ENCODE assay signal across 8 mouse cellular contexts in genomic region chr9:116535709-116536108, GRCm38 (mm10).
DNase-seq lines count a peak whose midpoint lies in the region; ATAC-seq and TF ChIP-seq lines count a peak whose summit lies in the region.

No protein-coding gene starts in this region.

- no peak overlapping the region for H3K9ac ChIP-seq in heart, embryonic 12.5 days
- no peak overlapping the region for H3K9ac ChIP-seq in midbrain, postnatal 0 days (replicated peaks; ENCODE audit: low read length, poor library complexity, severe bottlenecking)
- no peak overlapping the region for H3K9ac ChIP-seq in midbrain, embryonic 13.5 days (replicated peaks)

- H3K4me1 ChIP-seq in heart, embryonic 12.5 days (replicated peaks) = no peaks in the 10 kb centered on the region
- no peaks in the 10 kb centered on the region for H3K4me1 ChIP-seq in midbrain, postnatal 0 days (ENCODE audit: insufficient read depth, low read length)
- H3K4me1 ChIP-seq in midbrain, embryonic 13.5 days (replicated peaks) = no peaks in the 10 kb centered on the region

- H3K27me3 ChIP-seq in heart, embryonic 12.5 days (replicated peaks) = no peaks in the 10 kb centered on the region
- no peaks in the 10 kb centered on the region for H3K27me3 ChIP-seq in midbrain, postnatal 0 days (ENCODE audit: insufficient read depth, low read length)
- H3K27me3 ChIP-seq in midbrain, embryonic 13.5 days = no peaks in the 10 kb centered on the region

- no peak overlapping the region for H3K27ac ChIP-seq in heart, embryonic 12.5 days (ENCODE audit: poor library complexity, severe bottlenecking)
- H3K27ac ChIP-seq in midbrain, postnatal 0 days (ENCODE audit: low read depth, low read length) = no peak overlapping the region
- no peak overlapping the region for H3K27ac ChIP-seq in midbrain, embryonic 13.5 days

- no peak for ATAC-seq in heart, embryonic 12.5 days (ENCODE audit: insufficient number of reproducible peaks, low FRiP score)
- ATAC-seq in midbrain, postnatal 0 days (ENCODE audit: low FRiP score) = no peak
- no peak for ATAC-seq in midbrain, embryonic 13.5 days

- H3K4me3 ChIP-seq in heart, embryonic 12.5 days = no peak overlapping the region
- H3K4me3 ChIP-seq in midbrain, postnatal 0 days (ENCODE audit: low read depth, low read length) = no peak overlapping the region
- no peak overlapping the region for H3K4me3 ChIP-seq in midbrain, embryonic 13.5 days (replicated peaks)

- H3K9me3 ChIP-seq in heart, embryonic 12.5 days (replicated peaks) = peaks cover 14% of the 10 kb centered on the region
- H3K9me3 ChIP-seq in midbrain, postnatal 0 days (ENCODE audit: low read length) = 0 out of 2 replicates have a peak, but pooled peaks cover 8% of the 10 kb centered on the region
- H3K9me3 ChIP-seq in midbrain, embryonic 13.5 days = peaks cover 5% of the 10 kb centered on the region; the same call in 1 of the 2 replicates

- 65% methylated on average over 3 of the region's 3 CpGs for WGBS in heart, embryonic 12.5 days
- 61% methylated on average over 3 of the region's 3 CpGs for WGBS in midbrain, postnatal 0 days
- 79% methylated on average over 3 of the region's 3 CpGs for WGBS in midbrain, embryonic 13.5 days

- intact Hi-C loops in heart, postnatal 36 days (cut with DNase I) = no loop called here

- TF ChIP-seq CTCF in midbrain, postnatal 0 days (IDR thresholded peaks at IDR 0.05) = peak; percentile 30

- DNase-seq in heart, adult 11 months = peak; percentile 75
- no peak for DNase-seq in midbrain, postnatal 0 days (ENCODE audit: low spot score)
- peak; percentile 33 for DNase-seq in embryo, embryonic 9.5 days (ENCODE audit: extremely low spot score)
- peak; percentile 51 for DNase-seq in testis, postnatal 10 days (ENCODE audit: low spot score)
- DNase-seq in layer of hippocampus, postnatal 14 days (ENCODE audit: low spot score in 2 of 2) = no peak
- DNase-seq in heart, postnatal 36 days = no peak

- H3K36me3 ChIP-seq in heart, embryonic 12.5 days = no peaks in the 10 kb centered on the region
- no peaks in the 10 kb centered on the region for H3K36me3 ChIP-seq in midbrain, postnatal 0 days (ENCODE audit: insufficient read depth, low read length)
- H3K36me3 ChIP-seq in midbrain, embryonic 13.5 days = no peaks in the 10 kb centered on the region

- no peak overlapping the region for H3K4me2 ChIP-seq in heart, embryonic 12.5 days
- no peak overlapping the region for H3K4me2 ChIP-seq in midbrain, postnatal 0 days (ENCODE audit: low read depth, low read length, poor library complexity, severe bottlenecking)
- H3K4me2 ChIP-seq in midbrain, embryonic 13.5 days (replicated peaks) = no peak overlapping the region

Comparison
In these comparisons a context has a peak if more than half of its experiments do, and no peak if none do; other contexts are left out.
1. DNase-seq: peak in heart, adult 11 months (single experiment), embryo, embryonic 9.5 days (single experiment) and testis, postnatal 10 days (single experiment); none in midbrain, postnatal 0 days (single experiment), layer of hippocampus, postnatal 14 days (0 of 2) and heart, postnatal 36 days (0 of 2).